Mouse (Mus musculus) layer of hippocampus, adult 6 months (tissue): Measurements from ENCODE around the gene Tas2r135. TPM values are rescaled to one million over a fixed set of nuclear protein-coding genes. Genes with fewer than 3 reads are reported as not detected.

Experiments used
- long read RNA-seq, 2 experiments: library from polyadenylated mRNA; unstranded; transcript quantifications; one replicate each; pipeline ENCODE4 v2.0.0; 2019 to 2020
- polyA plus RNA-seq: library from polyadenylated mRNA; unstranded; fragments of <200 nt; fragmentation: Nextera tagmentation; gene quantifications from 2 replicates; pipeline ENCODE4 v1.2.3, GENCODE M21; 2021

The Tas2r135 gene
- not detected in 2 replicates for polyA plus RNA-seq
- long read RNA-seq, experiment 1, result 0 reads
- long read RNA-seq, experiment 2, result 0 reads

GRCm38 (mm10) chr6:42405134-42405533 lies at the start of gene Tas2r135:
Gene Tas2r135 (plus strand): TSS chr6:42405434.

DNA sequence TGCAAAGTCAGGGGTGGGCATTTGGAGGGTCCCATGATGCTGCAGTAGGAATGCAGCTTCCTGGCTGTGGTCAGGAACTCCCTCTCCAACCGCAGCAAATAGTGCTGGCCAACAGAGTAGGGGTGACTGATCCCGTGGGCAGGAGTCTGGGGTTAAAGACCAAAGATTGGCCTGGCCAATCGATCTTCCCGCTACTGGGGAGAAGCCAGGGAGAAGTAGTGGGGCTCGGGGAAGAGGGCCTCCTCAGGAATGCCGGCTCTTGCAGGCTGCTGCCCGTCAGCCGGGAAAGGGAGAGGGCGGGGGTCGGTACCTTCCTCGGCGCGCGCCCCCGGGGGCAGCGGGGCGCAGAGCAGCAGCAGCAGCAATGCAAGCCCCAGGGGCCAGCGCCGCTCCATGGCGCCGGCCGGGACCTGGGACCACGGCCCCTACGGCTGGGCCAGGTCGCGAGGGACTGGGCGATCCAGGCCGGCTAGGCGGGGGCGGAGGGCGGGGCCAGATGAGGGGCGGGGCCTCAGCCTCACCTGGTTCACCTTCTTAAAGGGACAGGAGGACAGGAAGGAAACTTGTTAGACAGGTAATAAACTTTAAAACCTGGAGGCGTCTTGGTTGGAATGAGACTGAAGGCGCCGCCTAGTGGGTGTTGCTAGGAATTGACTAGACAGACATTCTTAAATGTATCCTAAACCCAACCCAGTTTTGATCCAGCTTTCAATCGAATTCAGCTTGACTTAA lies 32.3 kb upstream of the Tas2r135 start, which contains the start of gene Epha1:
Epha1 (minus strand) TSS at position 453 of the 732 bp plus-strand sequence.

GRCm38 (mm10) chr6:42399938-42400337 lies 5.3 kb upstream of the Tas2r135 start, which contains the start of gene Tas2r143:
Gene Tas2r143 (plus strand): TSS chr6:42400238.

DNA sequence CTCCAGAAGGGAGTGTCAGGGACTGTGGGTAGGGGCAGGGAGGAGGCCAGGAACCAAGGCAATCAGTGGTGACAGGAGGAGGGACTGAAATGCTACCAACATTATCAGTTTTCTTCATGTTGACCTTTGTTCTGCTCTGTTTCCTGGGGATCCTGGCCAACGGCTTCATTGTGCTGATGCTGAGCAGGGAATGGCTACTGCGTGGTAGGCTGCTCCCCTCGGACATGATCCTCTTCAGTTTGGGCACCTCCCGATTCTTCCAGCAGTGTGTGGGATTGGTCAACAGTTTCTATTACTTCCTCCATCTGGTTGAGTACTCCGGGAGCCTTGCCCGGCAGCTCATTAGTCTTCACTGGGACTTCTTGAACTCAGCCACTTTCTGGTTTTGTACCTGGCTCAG lies 29.2 kb downstream of the Tas2r135 start, which contains the start of gene Tas2r126:
Tas2r126 (plus strand) TSS at position 90 of the 400 bp plus-strand sequence.

Other genes with a start within 250 kb of the Tas2r135 start
- gene Tas2r144, start 190.1 kb upstream of the Tas2r135 start, polyA plus RNA-seq, result not detected in 2 replicates
- gene Gstk1, start 159.5 kb upstream of the Tas2r135 start, polyA plus RNA-seq, result 43.2 and 47.5 TPM in 2 replicates
- 0.13 TPM in 1 of 2 replicates, not detected in the other for gene Tmem139, start 143.5 kb upstream of the Tas2r135 start, polyA plus RNA-seq
- gene Casp2, start 140.4 kb upstream of the Tas2r135 start, polyA plus RNA-seq, result 3.2 and 3.9 TPM in 2 replicates
- gene Clcn1, start 118.7 kb upstream of the Tas2r135 start, polyA plus RNA-seq, result 0.21 and 0.36 TPM in 2 replicates
- gene Fam131b, start 80.8 kb upstream of the Tas2r135 start, polyA plus RNA-seq, result 4.0 and 5.2 TPM in 2 replicates
- 7.9 and 8.7 TPM in 2 replicates for gene Zyx, start 55.8 kb upstream of the Tas2r135 start, polyA plus RNA-seq
- gene Epha1, start 32.2 kb upstream of the Tas2r135 start, polyA plus RNA-seq, result 0.04 and 0.05 TPM in 2 replicates
- gene Tas2r143, start 5.2 kb upstream of the Tas2r135 start, polyA plus RNA-seq, result not detected in 2 replicates
- not detected in 2 replicates for gene Tas2r126, start 29.1 kb downstream of the Tas2r135 start, polyA plus RNA-seq
- gene Olfr458, start 59.8 kb downstream of the Tas2r135 start, polyA plus RNA-seq, result not detected in 2 replicates
- gene Olfr457, start 70.9 kb downstream of the Tas2r135 start, polyA plus RNA-seq, result not detected in 2 replicates
- gene Olfr456, start 81.8 kb downstream of the Tas2r135 start, polyA plus RNA-seq, result not detected in 2 replicates
- gene Olfr455, start 142.2 kb downstream of the Tas2r135 start, polyA plus RNA-seq, result not detected in 2 replicates
- gene Tcaf3, start 192.3 kb downstream of the Tas2r135 start, polyA plus RNA-seq, result not detected in 2 replicates
- gene Tcaf2, start 239.8 kb downstream of the Tas2r135 start, polyA plus RNA-seq, result 0.15 and 0.16 TPM in 2 replicates